Mouse (Mus musculus) adrenal gland, adult (tissue): ENCODE data around the gene Gm8909.
"Not testable (repeated sequence)": the region's sequence is repeated elsewhere in the genome, so short reads cannot be mapped to it uniquely, and the experiment has no call there.

Experiments used
- DNase-seq, 2 experiments: peaks; one replicate each; pipeline ENCODE4 v3.0.0; 2022 to 2023; ENCODE audit warnings: low spot score in 1 of 2; ENCODE audit not compliant: inconsistent age in 2 of 2

The Gm8909 gene

GRCm38 (mm10) chr17:36166901-36167300 is 1.4 kb downstream of the Gm8909 start:
- DNase-seq: not testable (repeated sequence)

- no peak for DNase-seq
Measured at GRCm38 (mm10) chr17:36161129-36162051, 6.9 kb downstream of the Gm8909 start.

GRCm38 (mm10) chr17:36158264-36158663 is 10.1 kb downstream of the Gm8909 start:
- DNase-seq: not testable (repeated sequence)

- peak in 1 of 2 experiments; percentile 55 for DNase-seq
Measured at GRCm38 (mm10) chr17:36157782-36158181, 10.6 kb downstream of the Gm8909 start.

DNA sequence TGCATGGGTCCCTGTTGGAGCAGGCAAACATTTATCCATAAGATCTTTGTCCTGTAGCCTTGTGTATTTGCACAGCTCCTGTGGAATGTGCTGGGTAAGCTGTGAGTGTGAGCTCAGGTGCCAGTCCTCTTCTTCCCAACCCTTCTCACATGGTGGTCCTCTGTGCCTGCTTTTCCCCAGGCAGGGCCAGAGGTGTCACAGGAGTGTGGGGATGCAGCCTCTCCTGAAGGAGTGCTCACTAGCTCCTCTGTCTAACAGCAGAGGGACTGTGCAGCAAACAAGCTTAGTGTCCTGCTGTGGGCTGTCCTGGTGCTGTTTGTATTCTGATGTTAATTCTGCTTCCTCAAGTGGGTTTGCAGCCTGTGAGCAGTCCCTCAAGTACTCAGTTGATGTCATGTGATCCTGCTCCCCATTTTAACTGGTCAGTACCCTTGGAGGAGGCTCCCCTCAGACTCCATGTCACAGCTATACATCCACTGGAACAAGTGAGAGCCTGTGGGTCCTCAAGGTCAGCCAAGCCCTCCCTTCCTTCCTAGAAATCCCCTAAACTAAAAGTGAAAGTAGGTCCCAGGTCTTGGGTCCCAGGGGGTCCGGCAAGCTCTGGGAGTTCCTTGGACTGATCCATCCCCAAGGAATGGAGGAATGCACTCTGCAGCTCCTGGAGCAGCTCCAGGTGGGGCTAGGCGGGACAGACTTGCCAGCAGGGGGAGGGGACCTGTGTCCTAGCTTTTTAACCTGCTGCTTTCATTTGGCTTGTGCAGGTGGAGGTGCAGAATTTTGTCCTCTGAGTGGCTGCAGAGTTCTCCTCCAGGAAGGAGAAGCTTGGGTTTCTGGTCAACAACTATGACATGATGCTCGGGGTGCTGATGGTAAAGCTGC is 13.8 kb downstream of the Gm8909 start:
- DNase-seq: no peak

DNA sequence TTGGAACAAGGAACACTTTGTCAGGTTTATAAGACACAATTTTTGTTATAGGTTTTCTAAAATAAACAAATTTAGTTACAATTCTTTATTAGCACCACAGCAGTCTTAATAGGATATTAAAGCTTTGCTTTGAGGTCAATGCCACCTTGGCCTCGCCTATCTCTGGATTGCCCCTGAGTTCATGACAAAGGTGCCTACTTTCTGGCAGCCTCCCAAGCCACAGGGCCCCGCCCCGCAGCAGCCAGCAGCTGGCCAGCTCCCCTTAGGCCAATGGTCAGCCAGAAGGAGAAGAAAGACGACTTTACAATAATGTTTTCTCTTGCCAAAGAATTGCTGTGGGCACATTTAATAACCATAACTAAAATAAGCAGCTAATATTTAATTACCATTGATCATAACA is 17.1 kb downstream of the Gm8909 start:
- not testable (repeated sequence) for DNase-seq

DNA sequence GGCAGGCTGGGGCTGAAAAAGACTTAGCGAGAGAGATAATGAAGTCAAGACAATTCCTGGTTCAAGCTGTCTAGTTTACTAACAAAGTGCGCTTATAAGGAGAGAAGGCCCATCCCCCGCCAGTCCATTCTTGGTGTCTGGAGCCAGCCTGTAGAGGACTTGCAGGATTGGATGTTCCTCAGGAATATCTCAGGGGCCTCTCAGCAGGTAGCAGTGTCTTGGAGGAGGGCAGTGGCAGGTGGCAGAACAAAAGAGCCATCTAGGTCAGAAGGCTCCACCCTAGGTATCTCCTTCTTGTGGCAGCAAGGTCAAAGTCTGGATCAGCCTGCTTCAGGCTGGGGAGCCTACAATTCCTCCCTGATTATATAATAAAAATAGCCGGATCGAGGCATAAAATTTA is 19.9 kb downstream of the Gm8909 start:
- not testable (repeated sequence) for DNase-seq

DNA sequence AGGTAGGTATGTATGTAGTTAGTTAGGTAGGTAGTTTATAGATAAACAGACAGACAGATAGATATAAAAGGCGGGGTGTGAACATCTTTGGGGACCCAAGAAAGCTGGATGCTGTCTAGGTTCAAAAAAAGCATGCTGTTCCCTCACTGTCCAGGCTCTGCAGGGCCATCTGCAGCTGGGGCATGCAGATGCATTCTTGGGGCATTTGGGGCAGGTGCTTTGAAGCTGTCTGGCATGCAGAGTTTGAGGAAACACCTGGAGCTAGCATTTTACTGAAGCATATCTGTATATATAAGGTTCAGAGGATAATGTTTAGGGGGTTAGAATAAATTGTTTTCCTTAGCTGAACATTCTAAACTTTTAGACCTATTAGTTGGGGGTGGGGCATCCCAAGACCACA is 21.4 kb downstream of the Gm8909 start:
- not testable (repeated sequence) for DNase-seq

DNA sequence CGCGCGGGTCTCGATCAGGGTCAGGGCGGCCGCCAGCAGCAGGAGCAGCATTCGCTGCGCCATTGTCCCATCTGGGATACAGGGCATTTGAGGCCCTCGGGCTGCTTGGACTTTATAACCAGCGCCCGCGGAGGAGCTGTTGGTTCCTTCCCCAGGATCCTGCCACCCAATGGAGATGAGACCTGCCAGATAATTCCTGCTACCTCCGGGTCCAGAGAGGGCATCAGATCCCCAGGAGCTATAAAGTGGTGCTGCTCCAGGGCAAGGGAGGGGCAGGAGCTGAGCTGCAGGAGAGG is 22.5 kb downstream of the Gm8909 start:
- DNase-seq: not testable (repeated sequence)

- peak; percentile 30 to 67 for DNase-seq
Measured at GRCm38 (mm10) chr17:36145111-36145860, 23.1 kb downstream of the Gm8909 start.

DNA sequence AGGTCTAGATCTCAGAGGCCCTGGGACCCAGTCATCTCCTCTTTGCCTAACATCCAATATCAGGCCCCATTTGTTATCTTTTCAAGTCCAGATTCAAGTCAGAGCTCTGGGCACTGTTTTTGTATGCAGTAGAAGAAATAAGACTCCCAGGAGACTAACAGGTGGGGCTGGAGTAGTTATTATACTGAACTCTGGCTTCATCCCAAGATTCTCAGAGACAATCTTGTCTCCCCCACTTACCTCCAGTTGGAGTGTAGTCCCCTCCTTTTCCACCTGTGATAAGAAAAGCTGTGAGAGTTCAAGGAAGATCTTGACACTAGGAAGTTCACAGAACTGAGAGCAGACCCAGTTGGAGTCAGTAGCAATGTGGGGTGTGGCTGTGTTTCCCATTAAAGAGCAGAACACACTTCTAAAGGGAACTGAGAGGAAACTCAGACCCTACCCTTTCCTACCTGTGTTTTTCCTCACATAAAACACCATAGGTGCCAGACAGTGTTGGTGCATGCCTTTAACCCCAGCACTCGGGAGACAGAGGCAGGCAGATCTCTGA is 32.0 kb downstream of the Gm8909 start:
- DNase-seq: not testable (repeated sequence)

GRCm38 (mm10) chr17:36135421-36136231 is 32.7 kb downstream of the Gm8909 start:
- not testable (repeated sequence) for DNase-seq

- DNase-seq: no peak
Measured at GRCm38 (mm10) chr17:36131516-36132265, 36.6 kb downstream of the Gm8909 start.

- peak in 1 of 2 experiments; percentile 34 for DNase-seq
Measured at GRCm38 (mm10) chr17:36128968-36129817, 39.1 kb downstream of the Gm8909 start, which contains the start of gene Gm7030. TSS of gene Gm7030 (minus strand) at chr17:36129425.

- DNase-seq: not testable (repeated sequence)
Measured at GRCm38 (mm10) chr17:36128525-36128924, 39.8 kb downstream of the Gm8909 start.

- DNase-seq: not testable (repeated sequence)
Measured at GRCm38 (mm10) chr17:36124111-36124510, 44.2 kb downstream of the Gm8909 start.

DNA sequence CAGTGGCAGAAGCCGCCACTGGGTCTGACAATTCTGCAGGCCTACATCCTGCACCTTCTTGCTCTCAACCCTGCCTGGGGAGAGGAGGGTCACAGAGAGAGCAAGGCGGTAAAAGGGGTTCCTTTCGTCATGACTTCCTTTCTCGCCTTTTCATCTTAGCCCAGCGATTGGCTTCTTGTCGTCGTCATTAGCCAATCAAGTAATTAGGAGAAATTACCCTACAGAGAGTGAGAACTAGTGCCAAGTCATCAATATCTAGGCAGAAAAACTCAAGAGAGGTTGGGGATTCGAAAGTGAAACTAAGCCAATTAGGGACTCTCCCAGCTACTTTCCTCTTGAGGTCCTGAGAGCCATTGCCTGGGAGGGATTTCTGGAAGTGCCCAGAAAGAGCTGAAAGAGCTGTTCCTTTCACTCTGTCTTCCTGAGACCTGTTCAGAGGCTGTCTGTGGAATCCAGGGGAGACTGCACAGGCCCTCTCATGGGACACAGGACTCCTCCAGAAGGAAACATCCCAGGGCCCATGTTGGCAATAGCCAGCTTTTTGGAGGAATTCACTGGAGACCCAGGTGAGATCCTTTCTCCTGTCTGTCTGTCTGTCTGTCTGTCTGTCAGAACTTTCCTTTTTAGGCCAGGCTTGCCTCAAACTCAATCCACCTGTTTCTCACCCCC is 46.9 kb downstream of the Gm8909 start, which contains the start of gene Gm19684:
Gene Gm19684, plus strand, starts transcription at position 327 of the 669 bp plus-strand sequence.
- DNase-seq: peak; percentile 69 to 91
